Mouse (Mus musculus): ENCODE data around the gene Adamtsl2. TPM values are rescaled to one million over a fixed set of nuclear protein-coding genes. Genes with fewer than 3 reads are reported as not detected.

Adamtsl2 gene
- total RNA-seq, 2 experiments from 2014 or later: 8.7 to 19.4 TPM

DNA sequence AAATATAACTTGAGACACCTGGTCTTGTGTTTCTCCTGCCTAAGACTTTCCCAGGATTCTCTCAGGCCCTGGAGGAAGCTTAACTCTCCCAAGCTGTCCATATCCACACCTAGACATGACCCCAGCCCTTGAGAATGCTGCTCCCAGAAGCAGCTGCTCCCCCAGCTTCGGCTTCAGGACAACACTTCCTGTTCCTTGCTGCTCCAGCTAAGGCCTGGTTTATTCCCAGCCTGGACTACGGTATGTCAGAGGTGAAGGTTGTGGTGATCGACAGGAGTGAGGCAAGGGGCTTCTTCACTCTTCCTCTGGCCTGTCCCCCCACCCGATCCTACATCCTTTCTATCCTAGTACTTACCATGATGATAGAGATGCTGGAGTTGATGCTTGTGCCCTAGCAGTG is 5.8 kb upstream of the Adamtsl2 start:
- intact Hi-C loops (cut with DNase I): no loop called here
- DNase-seq: no peak

DNA sequence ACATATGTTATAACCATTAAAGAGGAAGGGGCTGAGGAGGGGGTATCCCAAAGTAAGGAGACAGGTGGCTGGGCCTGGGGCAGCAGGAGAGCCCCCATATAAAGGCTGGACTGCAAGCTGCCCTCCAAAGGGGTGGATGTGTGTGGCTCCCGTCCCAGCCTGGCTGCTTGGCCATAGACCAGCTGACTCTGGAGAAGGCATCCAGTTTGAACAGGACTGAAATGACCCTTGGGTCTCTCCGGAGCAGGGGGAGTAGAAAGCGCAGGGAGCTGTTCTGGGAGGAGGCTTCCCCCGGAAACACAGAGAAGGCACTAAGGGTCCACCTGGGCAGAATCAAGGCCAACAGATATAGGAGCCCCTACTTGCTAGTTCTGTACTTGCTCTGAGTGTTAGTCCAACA is 4.4 kb upstream of the Adamtsl2 start:
- intact Hi-C loops (cut with DNase I): loop anchor here (2.0 kb wide), 1 partner anchor 160 kb away; no protein-coding TSS in a partner anchor
- peak; percentile 85 for DNase-seq

DNA sequence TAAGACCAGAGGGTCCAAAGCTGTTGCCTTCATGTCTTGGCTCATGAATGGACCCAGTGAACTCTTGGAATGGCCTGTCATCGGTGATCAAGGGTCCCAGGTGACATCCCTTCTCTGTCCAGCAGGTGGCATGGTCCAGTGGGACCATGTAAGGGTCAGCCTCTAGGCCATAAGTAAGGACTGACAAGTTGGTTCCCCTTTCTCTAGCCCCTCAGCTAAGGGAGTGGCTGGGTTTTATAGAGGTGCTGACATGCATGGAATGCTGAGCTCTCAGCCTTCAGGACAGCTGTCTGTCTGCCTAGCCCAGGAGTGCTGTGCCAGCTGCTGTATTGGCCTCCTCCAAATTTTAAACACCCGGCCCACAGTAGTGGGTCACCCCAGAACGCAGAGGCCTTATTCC is 3.7 kb upstream of the Adamtsl2 start:
- intact Hi-C loops (cut with DNase I): loop anchor here (2.0 kb wide), 1 partner anchor 159 kb away; no protein-coding TSS in a partner anchor
- peak; percentile 58 to 77 for DNase-seq

DNA sequence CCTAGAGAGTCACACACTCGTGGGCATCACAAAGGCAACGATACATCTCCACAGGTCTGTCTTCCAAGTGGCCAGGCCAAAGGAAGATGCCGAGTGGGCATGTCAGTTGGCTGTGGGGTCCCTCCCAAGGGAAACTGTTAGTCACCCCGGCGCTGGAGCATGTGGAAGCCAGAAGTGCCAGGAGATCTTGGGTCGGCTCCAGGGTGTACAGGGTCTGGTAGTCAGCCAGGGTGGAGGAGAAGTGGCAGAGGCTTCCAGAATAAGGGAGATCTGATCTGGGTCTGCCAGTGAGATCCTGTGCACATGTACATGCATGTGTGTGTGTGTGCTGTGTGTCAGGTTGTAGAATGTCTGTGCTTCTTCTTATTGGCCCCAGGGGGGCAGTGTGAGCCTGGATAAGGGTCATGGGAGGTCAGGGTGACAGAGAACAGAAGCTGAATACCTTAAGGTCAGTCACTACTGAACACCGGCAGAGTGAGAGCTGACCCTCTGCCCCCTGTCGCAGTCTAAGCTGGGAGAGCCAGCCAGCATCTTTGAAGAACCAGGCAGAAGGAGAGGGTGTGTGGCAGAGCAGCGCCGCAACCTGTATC is 1.4 kb upstream of the Adamtsl2 start:
- intact Hi-C loops (cut with DNase I): loop anchor here (2.0 kb wide), 1 partner anchor 43 kb away; no protein-coding TSS in a partner anchor
- DNase-seq: peak; percentile 70 to 73

- intact Hi-C loops (cut with DNase I): no loop called here
- peak; percentile 27 to 39 for DNase-seq
Observed at GRCm38 (mm10) chr2:27078312-27078711, 867 bp upstream of the Adamtsl2 start.

- peak; percentile 55 to 68 for DNase-seq
- intact Hi-C loops (cut with DNase I): no loop called here
Observed at GRCm38 (mm10) chr2:27079649-27080048, 470 bp downstream of the Adamtsl2 start.

DNA sequence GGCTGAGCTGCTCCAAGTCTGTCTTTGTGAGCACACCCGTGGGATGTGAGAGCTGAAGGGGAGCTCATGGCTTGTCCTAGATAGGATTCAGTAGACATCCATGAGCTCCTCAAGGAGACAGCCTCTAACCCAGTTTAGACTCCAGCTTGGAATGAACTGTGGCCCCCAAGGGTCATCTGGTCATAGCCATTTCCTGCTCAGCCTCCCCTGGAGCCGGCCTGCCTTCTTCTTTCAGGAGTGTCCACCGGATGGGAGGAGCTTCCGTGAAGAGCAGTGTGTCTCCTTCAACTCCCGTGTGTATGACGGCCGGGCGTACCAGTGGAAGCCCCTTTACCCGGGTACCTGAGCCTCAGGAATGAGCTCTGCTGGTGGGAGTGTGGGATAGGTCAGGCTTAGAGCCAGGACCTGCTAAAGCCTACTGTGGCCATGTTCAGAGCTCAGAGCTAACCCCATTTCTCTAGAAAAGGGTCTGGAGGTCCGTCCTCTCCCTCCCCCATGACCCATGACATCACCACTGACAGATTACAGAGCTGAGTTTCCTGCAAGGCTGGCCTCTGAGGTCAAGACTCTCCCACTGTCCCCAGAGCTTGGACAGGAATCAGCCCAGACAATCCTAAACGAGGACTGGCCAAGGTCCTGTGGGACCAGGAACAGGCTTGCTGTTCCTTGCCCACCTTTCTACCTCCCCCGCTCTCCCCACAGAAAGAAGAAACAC is 4.7 kb downstream of the Adamtsl2 start:
- peak; percentile 46 for DNase-seq
- intact Hi-C loops (cut with DNase I): no loop called here

GRCm38 (mm10) chr2:27084963-27085362 is 5.8 kb downstream of the Adamtsl2 start:
- peak in 1 of 2 experiments; percentile 19 for DNase-seq

GRCm38 (mm10) chr2:27085801-27086200 is 6.6 kb downstream of the Adamtsl2 start:
- DNase-seq: peak; percentile 41
- intact Hi-C loops (cut with DNase I): no loop called here

More at GRCm38 (mm10) chr2:27084963-27085362, 5.8 kb downstream of the Adamtsl2 start:
- intact Hi-C loops (cut with DNase I): no loop called here

- DNase-seq: no peak
- intact Hi-C loops (cut with DNase I): no loop called here
Observed at GRCm38 (mm10) chr2:27086483-27087010, 7.4 kb downstream of the Adamtsl2 start.

- no peak for DNase-seq
- intact Hi-C loops (cut with DNase I): no loop called here
Observed at GRCm38 (mm10) chr2:27087581-27087980, 8.4 kb downstream of the Adamtsl2 start.

DNA sequence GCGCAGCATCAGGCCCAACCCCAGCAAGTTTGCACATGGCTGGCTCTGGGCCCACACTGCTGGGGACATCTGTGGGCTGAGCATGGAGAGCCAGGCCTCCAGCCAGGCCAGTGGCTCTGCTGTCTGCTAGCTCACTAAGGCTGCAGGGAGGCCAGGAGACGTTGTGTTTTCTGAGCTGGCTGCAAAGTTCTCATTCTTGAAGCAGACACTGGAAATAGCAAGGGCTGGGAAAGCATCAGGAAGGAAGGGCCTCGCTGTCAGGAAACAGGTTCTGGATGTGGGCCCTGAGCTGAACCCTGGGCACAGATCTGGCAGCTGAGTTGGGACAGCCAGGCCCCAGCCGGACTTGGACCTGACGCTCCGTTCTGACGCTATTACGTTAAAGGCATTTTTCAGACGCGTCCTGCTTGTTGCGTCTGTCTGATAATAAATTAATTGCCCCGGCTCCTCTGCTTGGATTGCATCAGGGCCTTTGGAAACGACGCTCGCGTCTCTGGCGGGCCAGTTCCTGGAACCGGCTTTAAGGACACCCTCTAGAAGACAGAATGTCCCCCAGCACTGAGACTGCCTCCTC is 9.0 kb downstream of the Adamtsl2 start:
- peak; percentile 87 to 88 for DNase-seq
- intact Hi-C loops (cut with DNase I): loop anchor here (1.0 kb wide), 1 partner anchor 8 kb away; no protein-coding TSS in a partner anchor

DNA sequence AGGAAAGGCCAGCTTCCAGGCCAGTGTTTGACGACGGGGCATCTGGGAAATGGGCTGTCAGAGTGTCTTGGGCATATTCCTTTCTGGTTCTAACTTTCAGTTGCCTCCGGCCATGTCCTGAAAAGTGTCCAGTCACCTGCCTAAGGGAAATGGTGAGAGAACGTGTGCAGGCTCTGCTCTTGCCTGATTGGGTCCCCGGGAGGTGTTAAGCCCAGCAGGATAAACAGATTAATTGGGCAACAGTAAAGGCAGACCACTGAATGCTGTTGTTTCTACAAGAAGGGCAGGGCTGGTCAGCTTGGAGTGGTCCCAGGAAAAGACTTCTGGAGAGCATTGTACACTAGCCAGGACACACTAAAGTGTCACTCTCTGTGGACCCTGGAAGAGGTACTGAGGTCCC is 9.5 kb downstream of the Adamtsl2 start:
- DNase-seq: no peak
- intact Hi-C loops (cut with DNase I): loop anchor here (1.0 kb wide), 1 partner anchor 8 kb away; no protein-coding TSS in a partner anchor

- DNase-seq: no peak
- intact Hi-C loops (cut with DNase I): no loop called here
Observed at GRCm38 (mm10) chr2:27089238-27089637, 10.1 kb downstream of the Adamtsl2 start.

DNA sequence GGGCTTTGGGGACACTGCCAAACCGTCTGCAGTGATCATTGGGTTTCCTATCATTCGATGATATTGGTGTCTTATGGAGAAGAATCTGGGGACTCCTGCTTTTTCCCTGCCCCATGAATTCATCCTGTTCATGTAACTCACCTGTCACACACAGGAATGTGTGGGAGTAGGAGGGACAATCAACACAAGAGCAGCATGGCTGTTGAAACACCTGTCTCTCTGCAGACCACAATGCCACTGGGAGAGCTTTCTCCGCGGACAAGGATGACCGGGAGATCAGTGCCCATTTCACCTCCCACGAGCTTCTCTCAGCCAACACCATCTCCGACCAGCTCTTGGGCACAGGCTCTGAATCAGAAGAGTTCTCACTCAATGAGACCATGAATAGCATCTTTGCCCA is 16.0 kb downstream of the Adamtsl2 start:
- DNase-seq: no peak
- intact Hi-C loops (cut with DNase I): no loop called here

GRCm38 (mm10) chr2:27096341-27096981 is 17.3 kb downstream of the Adamtsl2 start:
- intact Hi-C loops (cut with DNase I): loop anchor here (1.0 kb wide), 1 partner anchor 8 kb away; no protein-coding TSS in a partner anchor
- peak in 1 of 2 experiments; percentile 38 for DNase-seq

DNA sequence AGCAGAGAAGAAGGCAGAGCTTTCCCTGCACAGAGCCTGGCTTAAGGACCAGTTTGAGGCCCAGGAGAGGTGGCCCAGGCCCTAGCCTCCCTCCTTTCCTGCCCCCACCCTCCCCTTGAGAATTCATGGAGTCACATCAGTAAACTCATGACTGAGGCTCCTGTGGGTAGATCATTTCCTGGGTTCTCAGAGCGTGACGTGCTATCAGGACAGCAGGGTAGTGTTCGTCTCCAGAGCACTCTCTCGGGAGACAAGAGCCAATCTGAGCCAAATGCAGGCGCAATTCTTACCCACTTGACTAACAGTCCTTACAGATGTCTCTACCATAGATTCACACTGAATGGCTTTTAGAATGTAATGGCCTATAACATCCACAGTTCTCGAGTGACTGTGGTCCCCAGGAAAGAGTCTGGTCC is 18.1 kb downstream of the Adamtsl2 start:
- intact Hi-C loops (cut with DNase I): no loop called here
- no peak for DNase-seq

GRCm38 (mm10) chr2:27097776-27098175 is 18.6 kb downstream of the Adamtsl2 start:
- peak; percentile 69 to 79 for DNase-seq
- intact Hi-C loops (cut with DNase I): no loop called here

GRCm38 (mm10) chr2:27103554-27103953 is 24.4 kb downstream of the Adamtsl2 start:
- no peak for DNase-seq
- intact Hi-C loops (cut with DNase I): no loop called here

GRCm38 (mm10) chr2:27106816-27107215 is 27.6 kb downstream of the Adamtsl2 start:
- DNase-seq: no peak
- intact Hi-C loops (cut with DNase I): no loop called here

DNA sequence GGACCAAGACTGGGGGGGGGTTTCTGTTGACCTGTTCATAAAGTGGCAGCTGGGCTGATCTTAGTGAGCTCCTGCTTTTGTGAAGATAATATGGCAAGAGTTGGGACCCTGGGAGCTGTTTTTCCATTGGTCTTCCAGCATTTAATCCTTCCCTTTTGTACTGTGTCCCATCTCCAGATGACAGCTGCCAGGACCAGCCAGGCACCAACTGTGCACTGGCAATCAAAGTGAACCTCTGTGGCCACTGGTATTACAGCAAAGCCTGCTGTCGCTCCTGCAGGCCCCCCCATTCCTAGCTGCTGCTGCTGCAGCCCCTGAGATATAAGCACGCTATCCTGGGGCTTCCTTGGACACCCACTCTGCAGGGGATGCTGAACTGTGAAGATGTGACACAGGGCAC is 29.0 kb downstream of the Adamtsl2 start:
- DNase-seq: no peak
- intact Hi-C loops (cut with DNase I): no loop called here
